Mouse (Mus musculus) heart, adult 18-20 months (tissue): ENCODE measurements around the gene Sgsm2. TPM values are rescaled to one million over a fixed set of nuclear protein-coding genes. Genes with fewer than 3 reads are reported as not detected.

Source experiments
- DNase-seq, 2 experiments: peaks; one replicate each; pipeline ENCODE4 v3.0.0; 2021 to 2022; ENCODE audit warnings: mixed read lengths in 1 of 2
- total RNA-seq, 2 experiments: library from RNA; stranded (reverse); gene quantifications; 2 replicates each; pipeline ENCODE4 v1.2.3; 2021

The Sgsm2 gene
- total RNA-seq, 2 experiments from 2014 or later = 5.3 to 5.7 TPM

- no peak for DNase-seq
Observed at GRCm38 (mm10) chr11:74883098-74883497, 13.8 kb downstream of the Sgsm2 start.

GRCm38 (mm10) chr11:74881979-74882378 is 14.9 kb downstream of the Sgsm2 start:
- DNase-seq = no peak

GRCm38 (mm10) chr11:74880999-74881398 is 15.9 kb downstream of the Sgsm2 start:
- DNase-seq = no peak

- peak; percentile 64 to 73 for DNase-seq
Observed at GRCm38 (mm10) chr11:74876801-74877200, 20.1 kb downstream of the Sgsm2 start.

- no peak for DNase-seq
Observed at GRCm38 (mm10) chr11:74874630-74875029, 22.2 kb downstream of the Sgsm2 start.

- peak in 1 of 2 experiments; percentile 30 for DNase-seq
Observed at GRCm38 (mm10) chr11:74870991-74871622, 25.8 kb downstream of the Sgsm2 start.

GRCm38 (mm10) chr11:74870544-74870943 is 26.3 kb downstream of the Sgsm2 start:
- peak in 1 of 2 experiments; percentile 34 for DNase-seq

GRCm38 (mm10) chr11:74869603-74870002 is 27.3 kb downstream of the Sgsm2 start:
- DNase-seq = no peak

GRCm38 (mm10) chr11:74868046-74868760 is 28.7 kb downstream of the Sgsm2 start:
- no peak for DNase-seq

- peak; percentile 84 to 91 for DNase-seq
Observed at GRCm38 (mm10) chr11:74867181-74867580, 29.7 kb downstream of the Sgsm2 start.

- peak; percentile 87 to 94 for DNase-seq
Observed at GRCm38 (mm10) chr11:74866640-74867039, 30.2 kb downstream of the Sgsm2 start.

GRCm38 (mm10) chr11:74865252-74865651 is 31.6 kb downstream of the Sgsm2 start:
- DNase-seq = no peak

- no peak for DNase-seq
Observed at GRCm38 (mm10) chr11:74864421-74864820, 32.4 kb downstream of the Sgsm2 start.

GRCm38 (mm10) chr11:74863471-74863870 is 33.4 kb downstream of the Sgsm2 start:
- peak in 1 of 2 experiments; percentile 49 for DNase-seq

GRCm38 (mm10) chr11:74862129-74862528 is 34.7 kb downstream of the Sgsm2 start:
- DNase-seq = no peak

- DNase-seq = no peak
Observed at GRCm38 (mm10) chr11:74857756-74858155, 39.1 kb downstream of the Sgsm2 start.

GRCm38 (mm10) chr11:74850998-74851661 is 45.7 kb downstream of the Sgsm2 start:
- no peak for DNase-seq

GRCm38 (mm10) chr11:74847919-74848521 is 48.8 kb downstream of the Sgsm2 start:
- peak; percentile 67 to 88 for DNase-seq

- no peak for DNase-seq
Observed at GRCm38 (mm10) chr11:74845784-74846183, 51.1 kb downstream of the Sgsm2 start.

- DNase-seq = no peak
Observed at GRCm38 (mm10) chr11:74843761-74844160, 53.1 kb downstream of the Sgsm2 start.

GRCm38 (mm10) chr11:74843435-74843714 is 53.5 kb downstream of the Sgsm2 start:
- DNase-seq = peak in 1 of 2 experiments; percentile 68

GRCm38 (mm10) chr11:74842656-74843434 is 54.0 kb downstream of the Sgsm2 start:
- DNase-seq = no peak
